Mouse (Mus musculus): ENCODE data around the gene Spp2. TPM values are rescaled to one million over a fixed set of nuclear protein-coding genes. Genes with fewer than 3 reads are reported as not detected.
A peak's percentile ranks its signal among the peaks of the same experiment; 100 is the strongest.

Gene Spp2
- total RNA-seq (2014; rRNA removed) = 1.3 TPM in 1 of 2 replicates, not detected in the other
- polyA plus RNA-seq (2015; fragmentation: Nextera tagmentation; extraction: Ambion mirVana) = 0.52 and 1.2 TPM in 2 replicates

GRCm38 (mm10) chr1:88406807-88407198 lies at the start of gene Spp2:
TSS of gene Spp2 (plus strand) at chr1:88406961.
- Histone ChIP-seq H3K9me3 (ENCODE audit: low read length) (no peaks in the 10 kb centered on the region), H3K4me2 (ENCODE audit: low read depth) (no peak within 1 kb of the TSS), H3K4me1 (ENCODE audit: insufficient read depth) (peaks cover 4% of the 10 kb centered on the region; the same call in 1 of the 2 replicates), H3K4me3 (ENCODE audit: low read depth, low read length) (no peak within 1 kb of the TSS), H3K36me3 (ENCODE audit: insufficient read depth) (no peaks in the 10 kb centered on the region), H3K27ac (ENCODE audit: low read depth, low read length) (no peak within 1 kb of the TSS), H3K27me3 (ENCODE audit: insufficient read depth, low read length) (no peaks in the 10 kb centered on the region), H3K9ac (no peak within 1 kb of the TSS)
- no peak for TF ChIP-seq CTCF (IDR thresholded peaks at IDR 0.05; ENCODE audit: low read depth)
- ATAC-seq (no peak), DNase-seq (no peak)
- 81% methylated on average over 5 of the region's 5 CpGs for WGBS

GRCm38 (mm10) chr1:88357458-88358090 lies 49.2 kb upstream of the Spp2 start:
- Histone ChIP-seq H3K27ac (ENCODE audit: low read depth, low read length) (no peak overlapping the region), H3K9me3 (ENCODE audit: low read length) (no peaks in the 10 kb centered on the region), H3K27me3 (ENCODE audit: insufficient read depth, low read length) (no peaks in the 10 kb centered on the region), H3K36me3 (ENCODE audit: insufficient read depth) (no peaks in the 10 kb centered on the region), H3K9ac (no peak overlapping the region), H3K4me2 (ENCODE audit: low read depth) (no peak overlapping the region), H3K4me3 (ENCODE audit: low read depth, low read length) (no peak overlapping the region), H3K4me1 (ENCODE audit: insufficient read depth) (no peaks in the 10 kb centered on the region)
- peak; percentile 93 for ATAC-seq
- 60% methylated on average over 6 of the region's 6 CpGs for WGBS
- DNase-seq = peak; percentile 92
- peak; percentile 94 for TF ChIP-seq CTCF (IDR thresholded peaks at IDR 0.05; ENCODE audit: low read depth)

- DNase-seq = no peak
- 75% methylated on average over 7 of the region's 7 CpGs for WGBS
Observed at GRCm38 (mm10) chr1:88358102-88358654, 48.6 kb upstream of the Spp2 start.

GRCm38 (mm10) chr1:88361085-88361484 lies 45.7 kb upstream of the Spp2 start:
- DNase-seq (no peak), ATAC-seq (no peak)
- no peak overlapping the region for H3K4me2 ChIP-seq (ENCODE audit: low read depth)
- H3K9ac ChIP-seq = no peak overlapping the region
- WGBS = 52% methylated on average over 4 of the region's 4 CpGs
- no peaks in the 10 kb centered on the region for H3K27me3 ChIP-seq (ENCODE audit: insufficient read depth, low read length)
- H3K4me1 ChIP-seq (ENCODE audit: insufficient read depth) = no peaks in the 10 kb centered on the region
- TF ChIP-seq CTCF (IDR thresholded peaks at IDR 0.05; ENCODE audit: low read depth) = no peak
- no peaks in the 10 kb centered on the region for H3K36me3 ChIP-seq (ENCODE audit: insufficient read depth)
- H3K27ac ChIP-seq (ENCODE audit: low read depth, low read length) = no peak overlapping the region
- H3K4me3 ChIP-seq (ENCODE audit: low read depth, low read length) = no peak overlapping the region
- no peaks in the 10 kb centered on the region for H3K9me3 ChIP-seq (ENCODE audit: low read length)

More at GRCm38 (mm10) chr1:88358102-88358654, 48.6 kb upstream of the Spp2 start:
- no peaks in the 10 kb centered on the region for H3K4me1 ChIP-seq (ENCODE audit: insufficient read depth)
- no peak overlapping the region for H3K4me2 ChIP-seq (ENCODE audit: low read depth)
- no peaks in the 10 kb centered on the region for H3K27me3 ChIP-seq (ENCODE audit: insufficient read depth, low read length)
- no peak for TF ChIP-seq CTCF (IDR thresholded peaks at IDR 0.05; ENCODE audit: low read depth)
- no peak for ATAC-seq
- no peaks in the 10 kb centered on the region for H3K9me3 ChIP-seq (ENCODE audit: low read length)
- no peak overlapping the region for H3K9ac ChIP-seq
- H3K36me3 ChIP-seq (ENCODE audit: insufficient read depth) = no peaks in the 10 kb centered on the region
- H3K4me3 ChIP-seq (ENCODE audit: low read depth, low read length) = no peak overlapping the region
- no peak overlapping the region for H3K27ac ChIP-seq (ENCODE audit: low read depth, low read length)

DNA sequence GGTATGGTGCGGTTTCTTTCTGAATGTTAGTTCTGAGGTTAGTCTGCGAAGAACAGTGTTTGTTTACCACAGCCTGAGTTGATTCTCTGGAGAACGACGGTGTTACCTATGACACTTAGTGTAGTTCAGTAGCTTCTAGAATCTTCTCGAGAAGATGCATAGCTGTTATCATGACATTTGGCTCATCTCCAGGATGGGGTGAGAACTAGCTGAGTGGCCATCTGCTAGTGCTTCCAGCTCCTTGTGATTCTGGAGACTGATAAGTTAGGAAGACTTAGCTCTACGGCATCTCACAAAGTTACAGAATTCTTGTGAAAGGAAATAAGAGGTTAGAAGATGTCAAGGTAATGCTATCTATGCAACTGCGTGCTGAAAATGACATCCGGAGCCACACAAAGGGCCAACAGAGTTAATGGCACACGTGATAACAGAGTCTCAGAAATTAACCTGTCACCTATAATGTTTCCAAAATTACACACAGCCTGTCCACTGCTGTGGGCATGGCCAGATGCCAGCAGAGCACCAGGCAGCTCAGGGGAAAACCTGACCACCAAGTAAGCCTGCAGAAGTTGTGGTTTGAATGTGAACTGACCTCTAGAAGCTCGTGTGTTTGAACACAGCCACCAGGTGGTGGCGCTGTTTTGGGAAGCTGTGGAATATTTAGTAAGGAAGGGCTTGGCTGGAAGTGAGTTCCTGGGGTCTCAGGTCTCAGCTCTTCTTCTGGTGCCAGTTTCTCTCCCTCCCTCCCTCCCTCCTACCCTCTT lies 39.7 kb upstream of the Spp2 start:
- 80% methylated on average over 11 of the region's 11 CpGs for WGBS
- H3K27me3 ChIP-seq (ENCODE audit: insufficient read depth, low read length) = no peaks in the 10 kb centered on the region
- no peaks in the 10 kb centered on the region for H3K4me1 ChIP-seq (ENCODE audit: insufficient read depth)
- H3K27ac ChIP-seq (ENCODE audit: low read depth, low read length) = no peak overlapping the region
- no peak overlapping the region for H3K9ac ChIP-seq
- no peak overlapping the region for H3K4me3 ChIP-seq (ENCODE audit: low read depth, low read length)
- H3K36me3 ChIP-seq (ENCODE audit: insufficient read depth) = no peaks in the 10 kb centered on the region
- DNase-seq = no peak
- ATAC-seq = no peak
- TF ChIP-seq CTCF (IDR thresholded peaks at IDR 0.05; ENCODE audit: low read depth) = no peak
- no peak overlapping the region for H3K4me2 ChIP-seq (ENCODE audit: low read depth)
- H3K9me3 ChIP-seq (ENCODE audit: low read length) = no peaks in the 10 kb centered on the region

DNA sequence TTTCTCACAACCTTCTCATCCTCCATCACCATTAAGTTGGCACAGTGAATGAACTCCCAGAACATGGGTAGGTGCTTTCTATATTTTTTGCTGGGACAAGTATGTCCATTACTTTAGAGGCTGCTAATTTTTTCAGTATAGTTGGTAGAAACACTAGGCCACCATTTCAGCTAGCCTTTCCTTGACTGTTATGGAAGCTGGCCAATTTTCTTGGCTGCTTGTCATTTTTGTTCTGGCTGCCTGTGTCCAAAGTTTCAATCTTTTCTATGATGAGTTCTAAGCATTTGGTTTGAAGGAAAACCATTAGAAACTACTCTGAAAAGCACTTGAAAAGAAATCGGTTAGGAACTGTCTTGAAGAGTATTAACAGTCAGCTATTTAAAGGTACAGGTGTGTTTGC lies 28.3 kb upstream of the Spp2 start:
- Histone ChIP-seq H3K9ac (no peak overlapping the region), H3K4me1 (ENCODE audit: insufficient read depth) (no peaks in the 10 kb centered on the region), H3K4me2 (ENCODE audit: low read depth) (no peak overlapping the region), H3K36me3 (ENCODE audit: insufficient read depth) (no peaks in the 10 kb centered on the region), H3K27me3 (ENCODE audit: insufficient read depth, low read length) (no peaks in the 10 kb centered on the region), H3K4me3 (ENCODE audit: low read depth, low read length) (no peak overlapping the region), H3K27ac (ENCODE audit: low read depth, low read length) (no peak overlapping the region), H3K9me3 (ENCODE audit: low read length) (0 out of 2 replicates have a peak, but pooled peaks cover 3% of the 10 kb centered on the region)
- 80% methylated on average over 1 of the region's 1 CpGs for WGBS
- ATAC-seq = no peak
- DNase-seq = no peak
- no peak for TF ChIP-seq CTCF (IDR thresholded peaks at IDR 0.05; ENCODE audit: low read depth)

- no peak overlapping the region for H3K4me2 ChIP-seq (ENCODE audit: low read depth)
- no peaks in the 10 kb centered on the region for H3K27me3 ChIP-seq (ENCODE audit: insufficient read depth, low read length)
- no peak overlapping the region for H3K4me3 ChIP-seq (ENCODE audit: low read depth, low read length)
- H3K36me3 ChIP-seq (ENCODE audit: insufficient read depth) = no peaks in the 10 kb centered on the region
- no peak for TF ChIP-seq CTCF (IDR thresholded peaks at IDR 0.05; ENCODE audit: low read depth)
- H3K4me1 ChIP-seq (ENCODE audit: insufficient read depth) = no peaks in the 10 kb centered on the region
- WGBS = 78% methylated on average over 4 of the region's 4 CpGs
- H3K9ac ChIP-seq = no peak overlapping the region
- no peaks in the 10 kb centered on the region for H3K9me3 ChIP-seq (ENCODE audit: low read length)
- no peak for DNase-seq
- no peak overlapping the region for H3K27ac ChIP-seq (ENCODE audit: low read depth, low read length)
- ATAC-seq = no peak
Observed at GRCm38 (mm10) chr1:88391632-88392031, 15.1 kb upstream of the Spp2 start.

All from forebrain, postnatal 0 days (tissue).